Mouse (Mus musculus) embryonic facial prominence, embryonic 15.5 days (tissue): Measurements from ENCODE around the gene Rora. TPM values are rescaled to one million over a fixed set of nuclear protein-coding genes. Genes with fewer than 3 reads are reported as not detected.

Source experiments
- ATAC-seq: fragments of 200-750 bp; cut with Nextera tagmentation; 2 replicates; pipeline ENCODE4 v1.8.0; 2017; ENCODE audit warnings: low read depth, moderate TSS enrichment; ENCODE audit not compliant: insufficient number of reproducible peaks, low FRiP score, low TSS enrichment
- H3K27ac ChIP-seq: fragments of 300-500 bp; sonication (generic); replicated peaks from 2 replicates; pipeline ENCODE4 v1.5.1; 2015; ENCODE audit warnings: mild to moderate bottlenecking, inconsistent platforms
- H3K27me3 ChIP-seq: fragments of 300-500 bp; sonication (generic); 2 replicates; pipeline ENCODE4 v1.6.1; 2015; ENCODE audit warnings: inconsistent platforms
- H3K36me3 ChIP-seq: fragments of 300-500 bp; sonication (generic); 2 replicates; pipeline ENCODE4 v1.6.1; 2015; ENCODE audit warnings: mild to moderate bottlenecking, inconsistent platforms
- H3K4me1 ChIP-seq: fragments of 300-500 bp; sonication (generic); 2 replicates; pipeline ENCODE4 v1.6.1; 2015; ENCODE audit warnings: inconsistent platforms
- H3K4me2 ChIP-seq: fragments of 300-500 bp; sonication (generic); replicated peaks from 2 replicates; pipeline ENCODE4 v1.6.1; 2015; ENCODE audit warnings: mild to moderate bottlenecking, inconsistent platforms
- H3K4me3 ChIP-seq: fragments of 300-500 bp; sonication (generic); replicated peaks from 2 replicates; pipeline ENCODE4 v1.5.1; 2015; ENCODE audit warnings: mild to moderate bottlenecking, inconsistent platforms
- H3K9ac ChIP-seq: fragments of 300-500 bp; sonication (generic); 2 replicates; pipeline ENCODE4 v1.6.1; 2015; ENCODE audit warnings: inconsistent platforms
- H3K9me3 ChIP-seq: fragments of 300-500 bp; sonication (generic); replicated peaks from 2 replicates; pipeline ENCODE4 v1.6.1; 2016; ENCODE audit warnings: inconsistent platforms
- WGBS: fragments of 180-500 bp; shearing (Covaris S2); methylation state at CpG from one replicate; pipeline ENCODE4 v1.1.7; 2015; 5-methylcytosine and 5-hydroxymethylcytosine counted together
- polyA plus RNA-seq: library from polyadenylated mRNA; unstranded; fragments of >200 nt; fragmentation: Nextera tagmentation; extraction: Ambion mirVana; gene quantifications from 2 replicates; pipeline ENCODE4 v1.2.1, GENCODE M21; 2015

Rora gene
- polyA plus RNA-seq, 1 experiment from 2014 or later = 27.3 TPM

GRCm38 (mm10) chr9:69014203-69014602 lies 360.6 kb downstream of the Rora start:
- Histone ChIP-seq H3K27ac (no peak overlapping the region), H3K4me1 (no peaks in the 10 kb centered on the region), H3K27me3 (no peaks in the 10 kb centered on the region), H3K9ac (no peak overlapping the region), H3K4me2 (no peak overlapping the region), H3K36me3 (no peaks in the 10 kb centered on the region), H3K9me3 (no peaks in the 10 kb centered on the region), H3K4me3 (no peak overlapping the region)
- WGBS = 95% methylated on average over 2 of the region's 2 CpGs
- ATAC-seq = no peak

GRCm38 (mm10) chr9:69020381-69020780 lies 366.8 kb downstream of the Rora start:
- 84% methylated on average over 4 of the region's 4 CpGs for WGBS
- ATAC-seq = no peak
- H3K4me2 ChIP-seq = no peak overlapping the region

GRCm38 (mm10) chr9:69021482-69021881 lies 367.9 kb downstream of the Rora start:
- Histone ChIP-seq H3K9ac (no peak overlapping the region), H3K9me3 (no peaks in the 10 kb centered on the region), H3K4me3 (no peak overlapping the region), H3K27me3 (no peaks in the 10 kb centered on the region), H3K4me2 (no peak overlapping the region), H3K4me1 (no peaks in the 10 kb centered on the region), H3K36me3 (no peaks in the 10 kb centered on the region), H3K27ac (no peak overlapping the region)
- ATAC-seq = no peak
- 90% methylated on average over 1 of the region's 1 CpGs for WGBS

More at GRCm38 (mm10) chr9:69020381-69020780, 366.8 kb downstream of the Rora start:
- Histone ChIP-seq H3K27ac (no peak overlapping the region), H3K36me3 (no peaks in the 10 kb centered on the region), H3K4me1 (no peaks in the 10 kb centered on the region), H3K27me3 (no peaks in the 10 kb centered on the region), H3K9ac (no peak overlapping the region), H3K4me3 (no peak overlapping the region), H3K9me3 (no peaks in the 10 kb centered on the region)

GRCm38 (mm10) chr9:69023314-69023713 lies 369.7 kb downstream of the Rora start:
- Histone ChIP-seq H3K4me2 (no peak overlapping the region), H3K27ac (no peak overlapping the region), H3K4me3 (no peak overlapping the region), H3K36me3 (no peaks in the 10 kb centered on the region), H3K9me3 (no peaks in the 10 kb centered on the region), H3K9ac (no peak overlapping the region), H3K4me1 (no peaks in the 10 kb centered on the region), H3K27me3 (no peaks in the 10 kb centered on the region)
- WGBS = 87% methylated on average over 3 of the region's 3 CpGs
- no peak for ATAC-seq

- no peaks in the 10 kb centered on the region for H3K27me3 ChIP-seq
- H3K27ac ChIP-seq = no peak overlapping the region
- H3K4me2 ChIP-seq = no peak overlapping the region
- H3K4me3 ChIP-seq = no peak overlapping the region
- 77% methylated on average over 4 of the region's 4 CpGs for WGBS
- H3K36me3 ChIP-seq = no peaks in the 10 kb centered on the region
- H3K4me1 ChIP-seq = no peaks in the 10 kb centered on the region
- H3K9me3 ChIP-seq = no peaks in the 10 kb centered on the region
- no peak for ATAC-seq
- H3K9ac ChIP-seq = no peak overlapping the region
Measured at GRCm38 (mm10) chr9:69028177-69028576, 374.6 kb downstream of the Rora start.

- H3K27me3 ChIP-seq = no peaks in the 10 kb centered on the region
- H3K4me3 ChIP-seq = no peak overlapping the region
- H3K36me3 ChIP-seq = no peaks in the 10 kb centered on the region
- no peaks in the 10 kb centered on the region for H3K9me3 ChIP-seq
- no peak overlapping the region for H3K4me2 ChIP-seq
- no peak overlapping the region for H3K27ac ChIP-seq
- 86% methylated on average over 10 of the region's 10 CpGs for WGBS
- no peak overlapping the region for H3K9ac ChIP-seq
- ATAC-seq = no peak
- no peaks in the 10 kb centered on the region for H3K4me1 ChIP-seq
Measured at GRCm38 (mm10) chr9:69034301-69034871, 380.8 kb downstream of the Rora start.

- Histone ChIP-seq H3K27me3 (no peaks in the 10 kb centered on the region), H3K4me1 (no peaks in the 10 kb centered on the region), H3K4me2 (no peak overlapping the region), H3K9me3 (no peaks in the 10 kb centered on the region), H3K27ac (no peak overlapping the region), H3K9ac (no peak overlapping the region), H3K4me3 (no peak overlapping the region), H3K36me3 (no peaks in the 10 kb centered on the region)
- WGBS = 78% methylated on average over 7 of the region's 7 CpGs
- ATAC-seq = no peak
Measured at GRCm38 (mm10) chr9:69035456-69035855, 381.9 kb downstream of the Rora start.

GRCm38 (mm10) chr9:69036296-69036695 lies 382.7 kb downstream of the Rora start:
- H3K27ac ChIP-seq = no peak overlapping the region
- 53% methylated on average over 3 of the region's 3 CpGs for WGBS
- H3K4me2 ChIP-seq = no peak overlapping the region
- no peak for ATAC-seq
- H3K4me3 ChIP-seq = no peak overlapping the region
- no peaks in the 10 kb centered on the region for H3K4me1 ChIP-seq
- no peak overlapping the region for H3K9ac ChIP-seq
- no peaks in the 10 kb centered on the region for H3K9me3 ChIP-seq
- H3K36me3 ChIP-seq = no peaks in the 10 kb centered on the region
- H3K27me3 ChIP-seq = no peaks in the 10 kb centered on the region

GRCm38 (mm10) chr9:69043920-69044613 lies 390.5 kb downstream of the Rora start:
- no peak overlapping the region for H3K4me3 ChIP-seq

GRCm38 (mm10) chr9:69044614-69045133 lies 391.1 kb downstream of the Rora start:
- no peak for ATAC-seq
- no peaks in the 10 kb centered on the region for H3K27me3 ChIP-seq
- H3K4me2 ChIP-seq = no peak overlapping the region
- no peaks in the 10 kb centered on the region for H3K4me1 ChIP-seq
- WGBS = 62% methylated on average over 7 of the region's 7 CpGs
- no peak overlapping the region for H3K9ac ChIP-seq
- H3K27ac ChIP-seq = no peak overlapping the region
- no peaks in the 10 kb centered on the region for H3K9me3 ChIP-seq
- H3K4me3 ChIP-seq = no peak overlapping the region
- no peaks in the 10 kb centered on the region for H3K36me3 ChIP-seq

More at GRCm38 (mm10) chr9:69043920-69044613, 390.5 kb downstream of the Rora start:
- no peak for ATAC-seq
- Histone ChIP-seq H3K27me3 (no peaks in the 10 kb centered on the region), H3K9ac (no peak overlapping the region), H3K9me3 (no peaks in the 10 kb centered on the region), H3K27ac (no peak overlapping the region), H3K4me2 (no peak overlapping the region), H3K36me3 (no peaks in the 10 kb centered on the region), H3K4me1 (no peaks in the 10 kb centered on the region)
- WGBS = 85% methylated on average over 8 of the region's 8 CpGs

GRCm38 (mm10) chr9:69045908-69046307 lies 392.3 kb downstream of the Rora start:
- H3K36me3 ChIP-seq = no peaks in the 10 kb centered on the region
- H3K27me3 ChIP-seq = no peaks in the 10 kb centered on the region
- no peak overlapping the region for H3K4me2 ChIP-seq
- 87% methylated on average over 8 of the region's 8 CpGs for WGBS
- no peak overlapping the region for H3K9ac ChIP-seq
- no peak overlapping the region for H3K27ac ChIP-seq
- H3K4me1 ChIP-seq = no peaks in the 10 kb centered on the region
- H3K9me3 ChIP-seq = no peaks in the 10 kb centered on the region
- ATAC-seq = no peak
- H3K4me3 ChIP-seq = no peak overlapping the region

GRCm38 (mm10) chr9:69050856-69051255 lies 397.3 kb downstream of the Rora start:
- Histone ChIP-seq H3K27me3 (no peaks in the 10 kb centered on the region), H3K4me2 (no peak overlapping the region), H3K27ac (no peak overlapping the region), H3K36me3 (no peaks in the 10 kb centered on the region), H3K9me3 (no peaks in the 10 kb centered on the region), H3K4me3 (no peak overlapping the region), H3K9ac (no peak overlapping the region), H3K4me1 (no peaks in the 10 kb centered on the region)
- no peak for ATAC-seq
- WGBS = 68% methylated on average over 8 of the region's 8 CpGs
